Mouse (Mus musculus): ENCODE results near the gene Olfr107.

The Olfr107 gene

GRCm38 (mm10) chr17:37398926-37399325, at the start of gene Olfr107:
TSS of gene Olfr107 (plus strand) at chr17:37399226.
- no peak for TF ChIP-seq CTCF (conservative IDR thresholded peaks at IDR 0.05; ENCODE audit: low read length)
- no peak for TF ChIP-seq NANOG (IDR thresholded peaks at IDR 0.05; ENCODE audit: borderline replicate concordance, low read length)
- TF ChIP-seq POU5F1 (IDR thresholded peaks at IDR 0.05; ENCODE audit: borderline replicate concordance, low read length), result no peak
- H3K36me3 ChIP-seq (ENCODE audit: insufficient read depth, low read length), result no peaks in the 10 kb centered on the region
- no peaks in the 10 kb centered on the region for H3K4me1 ChIP-seq (replicated peaks; ENCODE audit: low read depth, low read length)
- H3K27me3 ChIP-seq (ENCODE audit: insufficient read depth, low read length), result no peaks in the 10 kb centered on the region
- no peaks in the 10 kb centered on the region for H3K9me3 ChIP-seq (ENCODE audit: low read length)
- H3K4me3 ChIP-seq (replicated peaks; ENCODE audit: low read length), result no peak within 1 kb of the TSS

DNA sequence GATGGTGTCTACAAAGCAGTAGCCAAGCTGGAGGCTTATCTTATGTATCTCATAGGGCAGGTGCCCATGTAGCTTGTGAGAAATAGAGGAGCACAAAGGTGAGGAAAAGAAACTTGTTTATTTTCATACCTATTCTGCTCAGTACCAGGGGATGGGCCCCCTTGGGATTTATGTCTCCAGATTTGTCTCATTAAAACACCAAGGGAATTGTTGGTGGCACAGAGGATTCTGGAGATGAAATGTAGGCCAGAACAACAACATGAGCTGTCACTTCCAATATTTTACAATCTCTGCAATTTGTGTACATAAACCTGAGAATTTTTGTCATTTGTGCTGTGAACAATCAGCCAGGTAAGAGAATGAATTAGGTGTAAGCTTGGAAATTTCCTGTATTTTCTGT, 39.7 kb upstream of the Olfr107 start, which contains the start of gene Olfr104-ps:
TSS of gene Olfr104-ps (plus strand) at position 301 of the 400 bp plus-strand sequence.
- TF ChIP-seq CTCF (conservative IDR thresholded peaks at IDR 0.05; ENCODE audit: low read length) (no peak), NANOG (IDR thresholded peaks at IDR 0.05; ENCODE audit: borderline replicate concordance, low read length) (no peak), POU5F1 (IDR thresholded peaks at IDR 0.05; ENCODE audit: borderline replicate concordance, low read length) (no peak)
- Histone ChIP-seq H3K36me3 (ENCODE audit: insufficient read depth, low read length) (no peaks in the 10 kb centered on the region), H3K4me1 (replicated peaks; ENCODE audit: low read depth, low read length) (no peaks in the 10 kb centered on the region), H3K4me3 (replicated peaks; ENCODE audit: low read length) (no peak within 1 kb of the TSS), H3K27me3 (ENCODE audit: insufficient read depth, low read length) (no peaks in the 10 kb centered on the region), H3K9me3 (ENCODE audit: low read length) (peaks cover 4% of the 10 kb centered on the region; the same call in 1 of the 2 replicates)

GRCm38 (mm10) chr17:37378733-37379132, 20.3 kb upstream of the Olfr107 start, which contains the start of gene Olfr105-ps:
TSS of gene Olfr105-ps (plus strand) at chr17:37379033.
- Histone ChIP-seq H3K36me3 (ENCODE audit: insufficient read depth, low read length) (no peaks in the 10 kb centered on the region), H3K9me3 (ENCODE audit: low read length) (no peaks in the 10 kb centered on the region), H3K4me3 (replicated peaks; ENCODE audit: low read length) (no peak within 1 kb of the TSS), H3K4me1 (replicated peaks; ENCODE audit: low read depth, low read length) (no peaks in the 10 kb centered on the region), H3K27me3 (ENCODE audit: insufficient read depth, low read length) (no peaks in the 10 kb centered on the region)
- TF ChIP-seq NANOG (IDR thresholded peaks at IDR 0.05; ENCODE audit: borderline replicate concordance, low read length) (no peak), POU5F1 (IDR thresholded peaks at IDR 0.05; ENCODE audit: borderline replicate concordance, low read length) (no peak), CTCF (conservative IDR thresholded peaks at IDR 0.05; ENCODE audit: low read length) (no peak)

- H3K36me3 ChIP-seq (ENCODE audit: insufficient read depth, low read length), result no peaks in the 10 kb centered on the region
- H3K4me3 ChIP-seq (replicated peaks; ENCODE audit: low read length), result no peak within 1 kb of the TSS
- no peaks in the 10 kb centered on the region for H3K27me3 ChIP-seq (ENCODE audit: insufficient read depth, low read length)
- no peaks in the 10 kb centered on the region for H3K4me1 ChIP-seq (replicated peaks; ENCODE audit: low read depth, low read length)
- TF ChIP-seq NANOG (IDR thresholded peaks at IDR 0.05; ENCODE audit: borderline replicate concordance, low read length) (no peak), POU5F1 (IDR thresholded peaks at IDR 0.05; ENCODE audit: borderline replicate concordance, low read length) (no peak), CTCF (conservative IDR thresholded peaks at IDR 0.05; ENCODE audit: low read length) (no peak)
- H3K9me3 ChIP-seq (ENCODE audit: low read length), result no peaks in the 10 kb centered on the region
These were observed 8.9 kb upstream of the Olfr107 start, which contains the start of gene Olfr106-ps for GRCm38 (mm10) chr17:37390093-37390492. TSS of gene Olfr106-ps (plus strand) at chr17:37390393.

- Histone ChIP-seq H3K4me3 (replicated peaks; ENCODE audit: low read length) (no peak overlapping the region), H3K36me3 (ENCODE audit: insufficient read depth, low read length) (no peaks in the 10 kb centered on the region), H3K4me1 (replicated peaks; ENCODE audit: low read depth, low read length) (no peaks in the 10 kb centered on the region), H3K9me3 (ENCODE audit: low read length) (no peaks in the 10 kb centered on the region; the same call in 1 of the 2 replicates), H3K27me3 (ENCODE audit: insufficient read depth, low read length) (no peaks in the 10 kb centered on the region)
- TF ChIP-seq CTCF (conservative IDR thresholded peaks at IDR 0.05; ENCODE audit: low read length), result no peak
- TF ChIP-seq NANOG (IDR thresholded peaks at IDR 0.05; ENCODE audit: borderline replicate concordance, low read length), result no peak
- no peak for TF ChIP-seq POU5F1 (IDR thresholded peaks at IDR 0.05; ENCODE audit: borderline replicate concordance, low read length)
These were observed 14.4 kb downstream of the Olfr107 start for GRCm38 (mm10) chr17:37413380-37413779.

DNA sequence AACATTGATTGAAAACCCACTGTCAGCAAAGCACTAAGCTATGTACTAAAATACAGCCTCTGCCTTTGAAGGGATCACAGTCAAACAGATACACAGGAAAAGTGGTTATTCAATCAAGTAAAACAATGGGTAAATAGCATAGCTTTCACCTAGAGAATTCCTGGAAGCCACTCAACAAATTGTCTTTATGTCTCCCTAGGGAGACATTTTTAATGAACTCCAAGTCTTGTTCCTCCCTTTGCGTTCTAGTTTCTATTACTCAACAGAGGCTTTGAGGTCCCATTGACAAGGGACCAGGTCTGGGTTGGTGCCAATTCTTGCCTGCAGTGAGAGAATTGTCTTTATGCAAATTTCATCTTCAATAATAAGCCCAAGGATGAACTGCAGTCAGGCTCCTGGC, 46.2 kb downstream of the Olfr107 start, which contains the start of gene Olfr108:
TSS of gene Olfr108 (plus strand) at position 301 of the 400 bp plus-strand sequence.
- TF ChIP-seq POU5F1 (IDR thresholded peaks at IDR 0.05; ENCODE audit: borderline replicate concordance, low read length) (no peak), CTCF (conservative IDR thresholded peaks at IDR 0.05; ENCODE audit: low read length) (no peak), NANOG (IDR thresholded peaks at IDR 0.05; ENCODE audit: borderline replicate concordance, low read length) (no peak)
- Histone ChIP-seq H3K27me3 (ENCODE audit: insufficient read depth, low read length) (no peaks in the 10 kb centered on the region), H3K4me3 (replicated peaks; ENCODE audit: low read length) (no peak within 1 kb of the TSS), H3K36me3 (ENCODE audit: insufficient read depth, low read length) (no peaks in the 10 kb centered on the region), H3K9me3 (ENCODE audit: low read length) (no peaks in the 10 kb centered on the region), H3K4me1 (replicated peaks; ENCODE audit: low read depth, low read length) (no peaks in the 10 kb centered on the region)
